Mouse (Mus musculus) layer of hippocampus, postnatal 36 days (tissue): ENCODE measurements around the gene Tnfrsf21. TPM values are rescaled to one million over a fixed set of nuclear protein-coding genes. Genes with fewer than 3 reads are reported as not detected.

ENCODE experiments used
- DNase-seq, 2 experiments: peaks; one replicate each; pipeline ENCODE4 v3.0.0; 2022
- total RNA-seq, 2 experiments: library from RNA; stranded (reverse); gene quantifications; 2 replicates each; pipeline ENCODE4 v1.2.3; 2021

Gene Tnfrsf21
- total RNA-seq, 2 experiments from 2014 or later: 119 to 127 TPM

DNA sequence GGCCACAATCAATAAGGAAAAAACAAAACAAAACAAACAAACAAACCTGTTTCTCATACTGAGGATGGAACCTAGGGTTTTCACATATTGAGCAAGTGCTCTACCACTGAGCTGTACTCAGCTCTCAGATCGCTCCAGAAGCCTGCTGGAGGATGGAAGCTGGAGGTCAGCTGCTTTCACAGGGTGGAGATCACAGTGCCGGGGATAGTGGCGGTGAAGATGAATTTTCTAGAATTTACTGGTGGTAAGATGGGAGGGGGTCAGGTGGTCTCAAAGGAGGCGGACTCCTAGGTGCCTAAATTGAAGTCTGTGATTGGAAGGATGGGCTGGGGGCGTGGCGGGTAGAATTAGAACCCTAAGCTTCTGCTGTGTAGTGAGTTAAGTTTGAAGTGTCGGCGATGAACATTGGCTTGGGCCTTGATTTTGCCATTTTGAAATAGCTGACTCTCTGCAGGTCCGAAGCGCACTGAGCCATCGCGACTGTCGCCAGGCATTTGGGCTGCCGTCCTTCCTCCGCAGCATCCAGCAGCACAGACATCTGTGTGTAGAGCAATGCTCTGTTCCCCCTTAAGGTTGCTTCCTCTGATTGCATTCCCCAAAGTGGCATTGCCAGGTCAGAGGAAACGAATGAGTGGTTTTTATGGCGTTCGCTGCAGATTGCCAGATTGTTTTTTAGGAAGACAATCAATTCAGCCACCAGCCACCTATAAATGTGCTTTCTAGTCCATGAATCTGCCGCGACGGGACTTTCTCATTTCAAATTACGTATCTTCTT, 9.7 kb downstream of the Tnfrsf21 start:
- no peak for DNase-seq

GRCm38 (mm10) chr17:43026708-43027107, 10.4 kb downstream of the Tnfrsf21 start:
- no peak for DNase-seq

DNA sequence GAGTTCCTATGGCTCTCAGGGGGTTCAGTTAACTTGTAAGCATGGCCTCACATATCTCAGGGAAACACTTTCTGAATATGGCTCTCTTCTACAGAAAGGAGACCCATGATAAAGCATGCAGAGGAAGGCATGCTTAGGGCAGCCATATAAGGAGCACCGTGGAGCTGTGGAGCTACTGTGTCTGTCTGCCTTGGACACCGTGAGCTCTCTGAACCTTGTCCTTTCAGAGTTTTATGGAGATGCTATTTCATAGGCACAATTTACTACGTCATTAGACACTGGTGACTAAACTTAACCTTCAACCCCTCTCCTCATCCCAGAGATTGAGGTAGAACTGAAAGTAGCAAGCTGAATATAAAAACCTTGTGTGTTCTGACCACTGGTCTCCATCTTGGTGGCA, 13.2 kb downstream of the Tnfrsf21 start:
- no peak for DNase-seq

DNA sequence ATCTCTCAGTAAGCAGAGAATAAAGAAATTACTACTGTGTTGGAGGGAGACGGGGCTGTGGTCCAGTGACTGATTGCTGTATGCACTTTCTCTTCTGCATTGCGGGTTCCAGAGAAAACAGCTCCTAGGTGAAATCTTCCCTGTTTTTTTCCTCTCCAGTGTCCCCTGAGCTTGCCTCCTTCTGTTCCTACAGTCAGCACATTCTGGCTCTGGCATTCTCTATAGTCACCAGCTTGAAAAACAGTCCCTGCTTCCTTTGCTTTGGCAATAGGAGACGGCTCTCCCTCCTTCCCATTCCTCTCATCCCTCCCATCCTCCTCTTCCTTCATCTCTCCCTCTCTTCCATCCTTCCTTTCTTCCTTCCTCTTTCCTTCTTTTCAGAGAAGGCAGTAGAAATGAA, 13.9 kb downstream of the Tnfrsf21 start:
- DNase-seq: peak; percentile 40 to 42

- no peak for DNase-seq
Measured at GRCm38 (mm10) chr17:43032489-43033036, 16.2 kb downstream of the Tnfrsf21 start.

DNA sequence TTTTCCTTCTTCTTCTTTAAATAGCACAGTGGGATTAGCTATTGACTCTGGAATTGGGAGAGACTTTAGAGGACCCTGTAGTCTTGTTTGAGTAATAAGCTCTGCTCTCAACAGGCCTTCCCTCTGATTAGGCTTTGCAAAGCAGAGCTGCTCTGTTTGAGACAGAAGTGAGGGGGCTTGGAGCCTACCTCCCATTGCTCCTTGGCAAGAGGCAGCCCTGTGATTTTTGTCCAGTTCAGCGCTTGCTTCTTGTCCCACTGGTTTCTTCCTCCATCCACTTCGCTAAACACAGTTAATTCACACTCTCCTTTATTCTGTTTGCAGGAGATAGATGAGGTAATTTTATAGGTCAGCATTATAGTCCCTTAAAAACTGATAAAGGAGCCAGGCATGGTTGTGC, 19.0 kb downstream of the Tnfrsf21 start:
- DNase-seq: no peak

DNA sequence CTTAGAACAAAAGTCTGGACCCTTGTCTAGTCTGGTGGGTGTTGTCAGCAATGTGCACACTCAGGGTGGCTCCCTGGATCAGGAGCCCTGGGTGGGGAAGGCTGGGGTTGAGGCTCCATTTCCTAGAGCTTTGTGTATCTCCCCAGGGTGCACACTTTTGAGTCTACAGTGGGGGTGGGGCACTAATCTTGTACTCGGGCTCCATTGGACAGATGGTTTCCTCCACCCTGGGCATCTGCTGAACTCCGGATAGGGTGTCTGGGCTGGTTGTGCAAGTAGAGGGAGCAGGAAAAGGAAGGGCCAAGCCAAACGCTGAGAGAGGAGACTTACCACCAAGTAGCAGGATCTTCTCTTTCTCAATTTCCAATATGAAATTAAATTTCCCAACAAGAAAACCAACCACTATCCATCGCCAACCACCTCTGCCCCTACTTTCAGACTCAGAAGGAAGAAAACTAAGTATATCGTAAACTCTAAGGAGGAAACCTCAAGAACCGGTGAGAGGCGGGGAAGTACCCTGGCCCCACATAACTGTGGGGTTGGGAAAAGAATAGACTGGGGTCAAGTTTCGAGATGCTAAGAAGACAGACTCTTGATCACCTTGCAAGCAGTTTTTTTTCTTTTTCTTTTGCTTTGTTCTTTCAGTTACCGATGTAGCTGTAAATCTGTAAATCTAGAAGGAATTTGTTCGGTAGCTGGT, 19.9 kb downstream of the Tnfrsf21 start:
- peak; percentile 34 to 48 for DNase-seq

- no peak for DNase-seq
Measured at GRCm38 (mm10) chr17:43040571-43040970, 24.2 kb downstream of the Tnfrsf21 start.

DNA sequence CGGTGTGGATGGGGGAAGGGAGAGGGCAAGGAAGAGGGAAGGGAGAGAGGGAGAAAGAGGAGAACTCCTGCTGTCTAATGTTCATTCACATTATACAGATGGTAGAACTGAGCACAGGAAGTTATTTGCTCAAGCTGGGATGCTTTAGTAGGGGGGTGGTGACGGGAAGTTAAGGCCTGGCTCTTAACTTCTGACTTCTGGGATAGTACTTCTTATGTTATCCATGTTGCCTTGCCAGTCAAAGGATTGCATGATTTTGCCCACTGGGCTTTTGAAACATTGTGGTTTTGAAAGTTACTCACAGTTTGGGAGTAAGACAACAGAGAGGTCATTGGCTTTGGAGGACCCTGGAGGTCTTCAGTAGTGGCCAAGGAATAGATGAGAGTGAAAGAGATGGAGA, 34.3 kb downstream of the Tnfrsf21 start:
- DNase-seq: no peak

- no peak for DNase-seq
Measured at GRCm38 (mm10) chr17:43052791-43053190, 36.4 kb downstream of the Tnfrsf21 start.

- no peak for DNase-seq
Measured at GRCm38 (mm10) chr17:43053943-43054342, 37.6 kb downstream of the Tnfrsf21 start.

- DNase-seq: no peak
Measured at GRCm38 (mm10) chr17:43058277-43059025, 42.1 kb downstream of the Tnfrsf21 start.

GRCm38 (mm10) chr17:43064705-43065104, 48.4 kb downstream of the Tnfrsf21 start:
- no peak for DNase-seq

GRCm38 (mm10) chr17:43068846-43069553, 52.6 kb downstream of the Tnfrsf21 start:
- DNase-seq: no peak

GRCm38 (mm10) chr17:43070946-43071345, 54.6 kb downstream of the Tnfrsf21 start:
- DNase-seq: no peak

DNA sequence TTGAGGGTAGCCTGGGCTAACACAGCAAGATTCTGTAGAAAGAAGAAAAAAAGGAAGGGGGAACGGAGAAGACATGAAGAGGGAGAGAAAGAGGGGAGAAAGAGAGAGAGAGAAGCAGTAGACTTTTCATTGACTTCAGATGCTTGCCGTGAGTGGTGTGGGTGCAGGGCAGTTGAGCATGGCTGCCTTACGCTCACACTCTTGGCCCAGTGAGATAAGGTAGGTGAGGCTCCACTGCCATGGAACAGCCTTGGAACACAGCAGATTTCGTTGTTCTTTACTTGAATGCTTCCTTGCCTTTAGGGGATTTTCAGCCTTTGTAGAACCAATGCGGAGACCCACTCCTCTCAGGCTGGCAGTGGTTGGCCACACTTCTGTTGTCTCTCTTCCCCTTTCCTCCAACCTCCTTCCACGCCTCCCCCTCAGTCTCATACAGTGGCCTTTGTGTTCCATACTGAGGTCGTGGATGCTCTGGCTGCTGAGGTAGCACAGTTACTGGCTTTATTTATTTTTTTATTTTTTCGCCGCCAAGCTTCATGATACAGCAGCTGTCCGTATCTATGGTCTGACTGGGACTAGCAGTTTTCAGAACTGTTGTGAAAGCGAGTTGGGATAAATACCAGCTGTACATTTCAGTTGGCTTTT, 55.9 kb downstream of the Tnfrsf21 start:
- no peak for DNase-seq

DNA sequence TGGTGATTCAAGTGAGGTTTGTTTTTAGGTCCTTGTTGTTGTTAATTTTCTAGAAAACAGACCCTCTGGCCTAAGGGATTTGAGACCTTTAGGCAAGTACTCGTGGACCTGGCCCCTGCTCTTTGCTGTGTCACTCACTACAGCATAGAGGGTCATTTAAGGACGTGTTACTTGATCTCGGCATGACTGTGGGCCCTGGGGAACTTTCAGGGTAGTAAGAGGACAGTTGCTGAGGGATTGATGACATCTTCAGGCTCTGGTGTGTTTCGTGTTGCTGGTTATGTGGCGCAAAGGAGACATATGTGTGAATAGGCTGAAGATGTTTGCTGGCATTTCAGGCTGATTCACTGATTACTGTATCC, 56.4 kb downstream of the Tnfrsf21 start:
- DNase-seq: no peak

- no peak for DNase-seq
Measured at GRCm38 (mm10) chr17:43074391-43074790, 58.0 kb downstream of the Tnfrsf21 start.

GRCm38 (mm10) chr17:43075100-43075499, 58.7 kb downstream of the Tnfrsf21 start:
- no peak for DNase-seq

DNA sequence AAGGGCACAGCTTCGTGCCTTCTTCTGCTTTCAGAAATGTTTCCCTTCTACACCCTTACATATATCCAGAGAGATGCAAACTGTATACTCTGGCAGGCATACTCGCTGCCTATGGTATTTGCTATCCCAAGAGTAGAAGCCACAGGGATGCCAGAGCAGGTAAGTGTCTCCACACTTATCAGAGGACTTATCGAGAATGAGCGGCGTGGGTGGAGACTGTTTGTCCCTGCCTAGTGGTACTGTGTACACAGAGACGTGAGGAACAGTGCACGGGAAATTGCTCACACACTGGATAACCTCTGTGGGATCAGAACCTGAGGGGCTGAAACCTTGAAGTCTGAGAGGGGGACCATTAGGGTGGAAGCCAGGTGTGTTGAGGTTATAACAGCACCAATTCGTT, 59.6 kb downstream of the Tnfrsf21 start:
- no peak for DNase-seq

GRCm38 (mm10) chr17:43076801-43077493, 60.6 kb downstream of the Tnfrsf21 start:
- peak; percentile 68 to 79 for DNase-seq
